Mouse (Mus musculus) inflammation-experienced regulatory T-cells, adult 6 months (primary cell): ENCODE results near the gene Prh1. TPM values are rescaled to one million over a fixed set of nuclear protein-coding genes. Genes with fewer than 3 reads are reported as not detected.
"Not testable (repeated sequence)": the region's sequence is repeated elsewhere in the genome, so short reads cannot be mapped to it uniquely, and the experiment has no call there.

Experiments
- ATAC-seq: one replicate; pipeline ENCODE4 v1.8.0; 2017
- polyA plus RNA-seq, 3 experiments: library from polyadenylated mRNA; unstranded; fragments of 100-300 nt; shearing (Covaris generic); gene quantifications; one replicate each; pipeline ENCODE4 v1.2.1; 2017

The Prh1 gene
- not detected for polyA plus RNA-seq

GRCm38 (mm10) chr6:132569509-132569908 lies at the start of gene Prh1:
TSS of gene Prh1 (plus strand) at chr6:132569809.
- not testable (repeated sequence) for ATAC-seq

- not testable (repeated sequence) for ATAC-seq
Measured at GRCm38 (mm10) chr6:132595613-132596012, 26.0 kb downstream of the Prh1 start, which contains the start of gene Prp2. TSS of gene Prp2 (plus strand) at chr6:132595913.

Other genes with a start within 250 kb of the Prh1 start
- not detected for gene Gm8882, start 205.7 kb upstream of the Prh1 start, polyA plus RNA-seq
- gene Prp2, start 26.1 kb downstream of the Prh1 start, polyA plus RNA-seq = not detected
- gene A630073D07Rik, start 81.7 kb downstream of the Prh1 start, polyA plus RNA-seq = not detected
- gene Tas2r120, start 87.1 kb downstream of the Prh1 start, polyA plus RNA-seq = not detected
- not detected for gene Tas2r121, start 131.2 kb downstream of the Prh1 start, polyA plus RNA-seq
- not detected for gene Tas2r122, start 142.1 kb downstream of the Prh1 start, polyA plus RNA-seq
- not detected for gene Tas2r115, start 168.2 kb downstream of the Prh1 start, polyA plus RNA-seq
- gene Tas2r124, start 184.9 kb downstream of the Prh1 start, polyA plus RNA-seq = not detected
- not detected for gene Tas2r102, start 192.3 kb downstream of the Prh1 start, polyA plus RNA-seq
- gene Tas2r136, start 208.4 kb downstream of the Prh1 start, polyA plus RNA-seq = not detected
- gene Tas2r117, start 233.0 kb downstream of the Prh1 start, polyA plus RNA-seq = not detected